Mouse (Mus musculus): ENCODE measurements around the gene Gm20532.

- TF ChIP-seq CTCF (IDR thresholded peaks at IDR 0.05; ENCODE audit: borderline replicate concordance, insufficient read depth, low read length) (no peak), POLR2A (IDR thresholded peaks at IDR 0.05; ENCODE audit: low read depth, low read length) (no peak)
Observed at GRCm38 (mm10) chr2:26579714-26580113, 6.7 kb upstream of the Gm20532 start, which contains the start of gene Egfl7.

All from embryonic fibroblast, embryonic 13.5 days (primary cell).